Comparison of ENCODE assay signal across 9 mouse cellular contexts in genomic region chr2:157079701-157080180, GRCm38 (mm10). TPM values are rescaled to one million over a fixed set of nuclear protein-coding genes. Genes with fewer than 3 reads are reported as not detected.
DNase-seq lines count a peak whose midpoint lies in the region; ATAC-seq and TF ChIP-seq lines count a peak whose summit lies in the region.
"Had no signal": no experiment of that assay in that cellular context is flagged by ENCODE, and none has a peak within 500 bp of the region (broad histone marks: within the 10 kb centered on the region; RNA-seq: fewer than 3 reads in every experiment).

No protein-coding gene starts in this region.

- peak overlapping the region; percentile 93 for H3K4me2 ChIP-seq in hindbrain, embryonic 12.5 days (replicated peaks)
- H3K4me2 ChIP-seq in midbrain, embryonic 13.5 days (replicated peaks), result peak overlapping the region; percentile 100

- 20% methylated on average over 16 of the region's 16 CpGs for WGBS in kidney, adult 2 months
- WGBS in hindbrain, embryonic 12.5 days, result 7% methylated on average over 16 of the region's 16 CpGs
- 7% methylated on average over 16 of the region's 16 CpGs for WGBS in midbrain, embryonic 13.5 days

- DNase-seq in kidney, adult 2 months, result no peak
- no peak for DNase-seq in kidney, adult 11 months
- no peak for DNase-seq in adrenal gland, adult 18-20 months (ENCODE audit: low spot score in 2 of 2)
- DNase-seq in left cerebral cortex, adult 11 months (ENCODE audit: low spot score), result no peak
- DNase-seq in kidney, adult 18-20 months, result no peak

- H3K4me3 ChIP-seq in kidney, adult 2 months (ENCODE audit: insufficient read depth, low read depth, low read length), result peak overlapping the region; percentile 65; the same call in 1 of the 2 replicates
- peak overlapping the region; percentile 37; the same call in 1 of the 2 replicates for H3K4me3 ChIP-seq in cortical plate, adult 2 months (ENCODE audit: insufficient read depth, low read length)
- peak overlapping the region; percentile 98 for H3K4me3 ChIP-seq in hindbrain, embryonic 12.5 days
- peak overlapping the region; percentile 98 for H3K4me3 ChIP-seq in midbrain, embryonic 13.5 days (replicated peaks)

- H3K4me1 ChIP-seq in kidney, adult 2 months (ENCODE audit: control insufficient read depth, insufficient read depth, low read length), result peaks cover 3% of the 10 kb centered on the region; the same call in 1 of the 2 replicates
- H3K4me1 ChIP-seq in cortical plate, adult 2 months (ENCODE audit: control insufficient read depth, insufficient read depth, low read length), result peaks cover 4% of the 10 kb centered on the region
- H3K4me1 ChIP-seq in hindbrain, embryonic 12.5 days, result peaks cover 44% of the 10 kb centered on the region
- H3K4me1 ChIP-seq in midbrain, embryonic 13.5 days (replicated peaks), result peaks cover 45% of the 10 kb centered on the region

- no peaks in the 10 kb centered on the region for H3K9me3 ChIP-seq in hindbrain, embryonic 12.5 days (replicated peaks)
- no peaks in the 10 kb centered on the region for H3K9me3 ChIP-seq in midbrain, embryonic 13.5 days

- peak; percentile 3; the same call in 1 of the 2 replicates for ATAC-seq in hindbrain, embryonic 12.5 days (ENCODE audit: low FRiP score)
- no peak; the same call in 1 of the 2 replicates for ATAC-seq in midbrain, embryonic 13.5 days

- no peak for TF ChIP-seq POLR2A in kidney, adult 2 months (IDR thresholded peaks at IDR 0.05; ENCODE audit: low read depth, low read length)
- no peak for TF ChIP-seq POLR2A in cortical plate, adult 2 months (IDR thresholded peaks at IDR 0.05; ENCODE audit: extremely low read depth, insufficient read depth, low read length)

- no peaks in the 10 kb centered on the region for H3K36me3 ChIP-seq in kidney, adult 2 months (ENCODE audit: control insufficient read depth, insufficient read depth, low read length)
- H3K36me3 ChIP-seq in hindbrain, embryonic 12.5 days, result peaks cover 3% of the 10 kb centered on the region; the same call in 1 of the 2 replicates
- H3K36me3 ChIP-seq in midbrain, embryonic 13.5 days, result peaks cover 7% of the 10 kb centered on the region; the same call in 1 of the 2 replicates

- H3K9ac ChIP-seq in hindbrain, embryonic 12.5 days, result peak overlapping the region; percentile 100
- peak overlapping the region; percentile 100 for H3K9ac ChIP-seq in midbrain, embryonic 13.5 days (replicated peaks)

- no peak for TF ChIP-seq CTCF in kidney, adult 2 months (conservative IDR thresholded peaks at IDR 0.05; ENCODE audit: insufficient read depth, insufficient read length, low read depth, low read length)
- no peak for TF ChIP-seq CTCF in cortical plate, adult 2 months (IDR thresholded peaks at IDR 0.05; ENCODE audit: extremely low read depth, insufficient read depth, low read length)

- no peak overlapping the region for H3K27ac ChIP-seq in kidney, adult 2 months (ENCODE audit: insufficient read depth, low read depth, low read length)
- no peak overlapping the region for H3K27ac ChIP-seq in cortical plate, adult 2 months (ENCODE audit: insufficient read depth, low read length)
- peak overlapping the region; percentile 99 for H3K27ac ChIP-seq in hindbrain, embryonic 12.5 days
- peak overlapping the region; percentile 99 for H3K27ac ChIP-seq in midbrain, embryonic 13.5 days

- no peaks in the 10 kb centered on the region for H3K27me3 ChIP-seq in kidney, adult 2 months (replicated peaks; ENCODE audit: control insufficient read depth, insufficient read depth, low read length)
- H3K27me3 ChIP-seq in hindbrain, embryonic 12.5 days, result no peaks in the 10 kb centered on the region
- H3K27me3 ChIP-seq in midbrain, embryonic 13.5 days, result no peaks in the 10 kb centered on the region

RNA-seq across cellular contexts. Expression of gene Soga1, which starts 0.7 kb away (rescaled TPM):
- polyA plus RNA-seq in kidney, adult 2 months (2012; rRNA removed), result 5.3 and 5.4 TPM in 2 replicates
- 5.8 and 6.8 TPM in 2 replicates for polyA plus RNA-seq in cortical plate, adult 2 months (2012; rRNA removed)
- polyA plus RNA-seq in hindbrain, embryonic 12.5 days (2016; fragmentation: Nextera tagmentation; extraction: Ambion mirVana), result 7.7 and 8.6 TPM in 2 replicates
- polyA plus RNA-seq in midbrain, embryonic 13.5 days (2015; fragmentation: Nextera tagmentation; extraction: Ambion mirVana), result 6.2 and 6.4 TPM in 2 replicates
- total RNA-seq in adrenal gland, adult 18-20 months (2021), result 10 to 100 TPM; 31.4 to 36.2 TPM

RNA-seq across cellular contexts. Expression of gene Tldc2, which starts 7.1 kb away (rescaled TPM):
- polyA plus RNA-seq in kidney, adult 2 months (2012; rRNA removed), result 11.3 and 12.2 TPM in 2 replicates
- not detected in 2 replicates for polyA plus RNA-seq in cortical plate, adult 2 months (2012; rRNA removed)
- polyA plus RNA-seq in hindbrain, embryonic 12.5 days (2016; fragmentation: Nextera tagmentation; extraction: Ambion mirVana), result not detected in 2 replicates
- not detected in 2 replicates for polyA plus RNA-seq in midbrain, embryonic 13.5 days (2015; fragmentation: Nextera tagmentation; extraction: Ambion mirVana)
- total RNA-seq in adrenal gland, adult 18-20 months (2021), result not detected
- total RNA-seq: monocyte, adult 5-6 weeks had no signal

RNA-seq across cellular contexts. Expression of gene Samhd1, which starts 55.3 kb away (rescaled TPM):
- 16.4 and 23.5 TPM in 2 replicates for polyA plus RNA-seq in kidney, adult 2 months (2012; rRNA removed)
- 14.7 and 15.9 TPM in 2 replicates for polyA plus RNA-seq in cortical plate, adult 2 months (2012; rRNA removed)
- 17.2 and 20.2 TPM in 2 replicates for polyA plus RNA-seq in hindbrain, embryonic 12.5 days (2016; fragmentation: Nextera tagmentation; extraction: Ambion mirVana)
- 10.9 and 12.1 TPM in 2 replicates for polyA plus RNA-seq in midbrain, embryonic 13.5 days (2015; fragmentation: Nextera tagmentation; extraction: Ambion mirVana)
- 10 to 100 TPM; 19.1 to 32.1 TPM for total RNA-seq in adrenal gland, adult 18-20 months (2021)

Comparison
In these comparisons a context has a peak if more than half of its experiments do, and no peak if none do; other contexts are left out.
1. H3K27ac ChIP-seq: peak in hindbrain, embryonic 12.5 days (single experiment) and midbrain, embryonic 13.5 days (single experiment); none in kidney, adult 2 months (single experiment) and cortical plate, adult 2 months (single experiment).
2. H3K4me3 ChIP-seq: peak in every context shown above with its lines; median percentile 98 in hindbrain, embryonic 12.5 days; 98 in midbrain, embryonic 13.5 days; 65 in kidney, adult 2 months; 37 in cortical plate, adult 2 months.
3. RNA of gene Tldc2, which starts 7.1 kb away (polyA plus RNA-seq): 11.3 to 12.2 TPM in kidney, adult 2 months; not detected in cortical plate, adult 2 months, not detected in midbrain, embryonic 13.5 days and not detected in hindbrain, embryonic 12.5 days; every median in the first group is over 10 times any median in the second.